Mouse (Mus musculus) neutrophil, adult 5-6 weeks (primary cell): ENCODE data around the gene Trappc13. TPM values are rescaled to one million over a fixed set of nuclear protein-coding genes. Genes with fewer than 3 reads are reported as not detected.
"Not testable (repeated sequence)": the region's sequence is repeated elsewhere in the genome, so short reads cannot be mapped to it uniquely, and the experiment has no call there.

Experiments used
- ATAC-seq: fragments of 151-379, 151-347 bp; 2 replicates; pipeline ENCODE4 v1.8.0; 2017; ENCODE audit warnings: mild to moderate bottlenecking, moderate TSS enrichment; ENCODE audit not compliant: insufficient number of reproducible peaks, poor library complexity, low FRiP score, severe bottlenecking; ENCODE audit errors: extremely low read depth
- total RNA-seq: library from RNA; stranded (forward); fragments of 200-1000 nt; gene quantifications from 2 replicates; pipeline ENCODE4 v1.2.3, GENCODE M21; 2017

Gene Trappc13
- total RNA-seq, result 30.6 and 37.0 TPM in 2 replicates

- peak; percentile 65 for ATAC-seq
Measured at GRCm38 (mm10) chr13:104177796-104178649, at the start of gene Trappc13. TSS of gene Trappc13 (minus strand) at chr13:104178469.

DNA sequence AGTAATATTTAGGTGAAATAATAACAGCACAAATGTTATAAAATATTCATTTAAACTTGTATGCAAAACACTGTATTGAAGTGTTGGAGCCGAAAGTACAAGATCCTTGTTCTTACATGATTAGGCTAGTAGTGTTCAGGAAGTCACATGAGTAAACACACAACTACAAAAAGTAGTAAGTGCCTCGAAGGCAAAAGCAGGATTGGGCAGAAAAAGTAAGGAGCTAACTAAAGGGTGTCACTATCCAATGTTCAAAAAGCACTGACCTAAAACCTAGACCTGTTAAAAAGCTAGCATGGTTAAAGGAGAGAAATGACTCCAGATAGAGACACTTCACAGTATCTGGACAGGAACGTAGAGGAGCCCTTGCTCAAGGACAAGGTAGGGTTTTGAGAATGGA is 49.2 kb upstream of the Trappc13 start:
- no peak for ATAC-seq

DNA sequence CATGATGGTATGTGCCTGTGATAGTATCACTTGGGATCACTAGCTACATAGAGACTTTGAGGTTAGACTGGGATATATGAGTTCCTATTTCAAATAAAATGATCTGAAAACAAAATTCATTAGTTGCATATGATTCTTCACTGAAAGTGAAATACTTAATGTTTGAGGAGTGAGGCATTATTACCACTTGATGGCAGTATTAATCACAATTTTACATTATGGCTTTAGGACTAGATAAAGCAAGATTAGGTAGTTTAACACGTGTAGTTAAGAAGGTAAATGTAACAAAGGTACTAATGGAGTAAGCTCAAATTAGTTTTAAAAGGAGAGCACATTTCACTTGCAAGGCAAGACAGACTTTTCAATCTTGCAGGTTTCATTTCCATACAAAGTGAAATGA is 26.0 kb upstream of the Trappc13 start:
- ATAC-seq, result no peak

GRCm38 (mm10) chr13:104195891-104196290 is 17.6 kb upstream of the Trappc13 start:
- not testable (repeated sequence) for ATAC-seq

DNA sequence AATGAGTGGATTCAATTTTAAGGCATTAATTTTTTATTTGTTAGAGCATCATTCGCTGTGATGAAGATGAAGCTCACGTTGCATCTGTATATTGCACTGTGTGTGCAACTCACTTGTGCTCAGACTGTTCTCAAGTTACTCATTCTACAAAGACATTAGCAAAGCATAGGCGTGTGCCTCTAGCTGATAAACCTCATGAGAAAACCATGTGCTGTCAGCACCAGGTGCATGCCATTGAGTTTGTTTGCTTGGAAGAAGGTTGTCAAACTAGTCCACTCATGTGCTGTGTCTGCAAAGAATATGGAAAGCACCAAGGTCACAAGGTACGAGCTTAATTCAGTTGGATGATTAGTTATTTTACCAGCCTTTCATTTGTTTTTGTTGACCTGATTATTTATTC is 9.1 kb upstream of the Trappc13 start:
- ATAC-seq, result no peak

DNA sequence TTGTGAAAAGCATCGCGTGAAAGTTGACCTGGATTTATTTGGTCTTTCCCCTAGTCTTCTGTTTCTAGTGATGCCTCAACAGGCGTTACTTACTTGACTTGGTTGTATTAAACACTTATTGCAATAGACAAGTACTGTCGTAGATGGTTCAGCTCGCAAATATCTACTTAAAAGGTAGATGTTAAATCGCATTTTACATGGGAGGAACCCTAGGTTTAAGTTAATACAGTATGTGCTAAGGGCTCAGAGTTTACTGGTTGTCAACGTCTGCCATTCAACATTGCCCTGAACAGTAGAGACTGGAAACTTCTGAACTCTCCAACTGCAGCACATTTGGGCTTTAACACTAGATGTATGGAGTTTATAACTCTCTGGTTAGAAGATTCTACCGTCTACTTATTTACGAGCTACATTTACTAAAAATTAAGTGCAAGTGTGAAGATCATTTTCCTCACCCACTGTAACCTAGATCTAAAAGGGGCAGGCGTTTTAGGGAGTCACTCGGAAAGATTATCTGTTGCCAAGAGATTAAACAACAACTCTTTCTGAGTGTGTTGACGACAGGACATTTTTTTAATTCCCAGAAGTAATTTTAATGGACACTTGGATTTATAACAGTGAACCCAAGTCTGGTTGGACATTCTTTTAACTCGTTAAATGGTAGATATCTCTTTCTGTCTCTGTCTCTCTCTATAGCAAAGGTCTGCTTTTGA is 1.1 kb upstream of the Trappc13 start:
- ATAC-seq, result no peak

- peak; percentile 98 for ATAC-seq
Measured at GRCm38 (mm10) chr13:104178650-104179121, 417 bp upstream of the Trappc13 start, which contains the start of gene Trim23. TSS of gene Trim23 (plus strand) at chr13:104178797.

GRCm38 (mm10) chr13:104176874-104177273 is 1.4 kb downstream of the Trappc13 start:
- ATAC-seq, result no peak

DNA sequence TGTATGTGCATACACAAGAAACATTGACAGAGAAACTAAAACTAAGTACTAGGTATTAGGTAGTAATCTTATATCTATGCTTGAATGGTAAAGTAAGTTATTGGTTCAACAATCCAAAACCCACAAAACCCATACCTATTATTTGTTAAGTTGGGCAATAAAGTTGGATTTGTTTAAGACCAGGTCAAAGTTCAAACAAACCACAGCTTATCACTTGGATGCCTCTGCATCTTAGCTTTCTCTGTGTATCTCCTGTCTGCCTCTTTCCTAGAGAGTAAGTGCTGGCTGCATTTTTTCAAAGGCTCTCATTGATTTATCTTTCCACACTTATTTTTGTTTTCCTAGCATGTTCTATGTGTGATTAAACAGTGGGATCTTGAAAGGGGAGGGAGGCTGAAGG is 5.8 kb downstream of the Trappc13 start:
- ATAC-seq, result no peak

DNA sequence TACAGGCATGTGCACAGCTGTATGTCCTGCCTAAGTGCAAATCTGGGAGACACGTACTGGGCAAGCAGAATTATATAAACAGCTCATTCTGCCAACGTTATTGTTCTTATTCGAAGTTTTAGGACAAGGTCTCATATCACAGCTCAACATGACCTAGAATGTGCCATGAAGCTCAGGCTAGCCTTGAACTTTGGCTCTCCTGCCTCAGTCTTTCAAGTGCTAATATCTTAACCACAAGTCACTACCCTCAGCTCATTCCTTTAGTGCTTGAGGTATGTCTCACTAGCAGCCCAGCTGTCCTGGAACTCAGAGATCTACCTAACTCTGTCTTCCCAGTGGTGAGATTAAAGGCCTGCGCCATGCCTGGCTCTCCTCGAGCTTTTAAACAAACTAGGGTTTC is 6.6 kb downstream of the Trappc13 start:
- ATAC-seq, result no peak

GRCm38 (mm10) chr13:104155686-104156085 is 22.6 kb downstream of the Trappc13 start:
- no peak for ATAC-seq

DNA sequence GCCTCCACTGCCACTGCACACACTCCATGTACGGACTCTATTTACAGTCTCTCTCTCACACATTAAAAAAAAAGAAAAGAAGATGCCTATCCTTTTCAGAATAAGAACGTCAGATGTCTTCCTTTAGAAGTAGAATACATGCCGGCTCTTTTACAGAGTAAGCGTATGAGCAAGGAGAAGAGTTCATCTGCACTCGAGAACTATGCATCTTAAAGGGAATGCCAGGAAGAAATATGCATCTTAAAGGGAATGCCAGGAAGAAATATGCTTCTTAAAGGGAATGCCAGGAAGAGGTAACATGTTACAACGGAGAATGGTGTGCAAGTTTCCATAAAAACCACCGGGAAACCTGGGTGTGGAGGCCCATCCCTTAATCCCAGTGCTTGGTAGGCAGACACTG is 23.2 kb downstream of the Trappc13 start:
- ATAC-seq, result no peak

GRCm38 (mm10) chr13:104154180-104154579 is 24.1 kb downstream of the Trappc13 start:
- no peak for ATAC-seq

GRCm38 (mm10) chr13:104145646-104146045 is 32.6 kb downstream of the Trappc13 start:
- no peak for ATAC-seq

- ATAC-seq, result no peak
Measured at GRCm38 (mm10) chr13:104144871-104145270, 33.4 kb downstream of the Trappc13 start.

GRCm38 (mm10) chr13:104139369-104140209 is 38.7 kb downstream of the Trappc13 start:
- ATAC-seq, result peak; percentile 99

GRCm38 (mm10) chr13:104134510-104135085 is 43.7 kb downstream of the Trappc13 start:
- no peak for ATAC-seq

DNA sequence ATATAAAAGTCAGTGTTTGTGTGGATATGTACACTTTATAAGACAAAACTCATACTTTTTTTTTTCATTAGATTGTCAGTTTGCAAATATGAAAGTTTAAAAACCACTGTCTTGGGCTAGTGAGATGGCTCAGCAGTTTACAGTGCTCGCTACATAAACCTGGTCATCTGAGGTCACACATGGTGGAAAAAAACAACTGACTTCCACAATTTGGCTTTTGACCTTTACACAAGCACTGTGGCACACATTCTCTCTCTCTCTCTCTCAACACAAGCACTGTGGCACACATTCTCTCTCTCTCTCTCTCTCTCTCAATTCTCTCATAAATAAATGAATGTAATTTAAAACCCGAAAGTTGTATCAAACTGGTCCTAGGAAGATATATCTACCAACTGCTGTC is 45.7 kb downstream of the Trappc13 start:
- ATAC-seq, result no peak
